ENCODE assay signal across 8 mouse cellular contexts in genomic region chr9:110118249-110118648, GRCm38 (mm10). TPM values are rescaled to one million over a fixed set of nuclear protein-coding genes. Genes with fewer than 3 reads are reported as not detected.
A peak's percentile ranks its signal among the peaks of the same experiment; 100 is the strongest.
DNase-seq lines count a peak whose midpoint lies in the region; ATAC-seq and TF ChIP-seq lines count a peak whose summit lies in the region.

No protein-coding gene starts in this region.

- peak overlapping the region; percentile 85 for H3K4me3 ChIP-seq in heart, embryonic 15.5 days
- peak overlapping the region; percentile 98 for H3K4me3 ChIP-seq in bone marrow, adult 2 months (replicated peaks; ENCODE audit: control insufficient read depth, low read depth, low read length)
- H3K4me3 ChIP-seq in hindbrain, embryonic 15.5 days: peak overlapping the region; percentile 91
- H3K4me3 ChIP-seq in midbrain, embryonic 11.5 days (ENCODE audit: low read depth, low read length): peak overlapping the region; percentile 74

- H3K4me1 ChIP-seq in heart, embryonic 15.5 days (replicated peaks): peaks cover 19% of the 10 kb centered on the region
- H3K4me1 ChIP-seq in bone marrow, adult 2 months (ENCODE audit: control insufficient read depth, insufficient read depth, low read length): peaks cover 1% of the 10 kb centered on the region; the same call in 1 of the 2 replicates
- H3K4me1 ChIP-seq in hindbrain, embryonic 15.5 days (replicated peaks): peaks cover 24% of the 10 kb centered on the region
- H3K4me1 ChIP-seq in midbrain, embryonic 11.5 days (ENCODE audit: control insufficient read depth, insufficient read depth, low read length): peaks cover 10% of the 10 kb centered on the region

- H3K27ac ChIP-seq in heart, embryonic 15.5 days: no peak overlapping the region
- no peak overlapping the region for H3K27ac ChIP-seq in bone marrow, adult 2 months (ENCODE audit: control insufficient read depth, insufficient read depth, low read depth, low read length, poor library complexity)
- peak overlapping the region; percentile 96; the same call in 1 of the 2 replicates for H3K27ac ChIP-seq in hindbrain, embryonic 15.5 days (replicated peaks)
- H3K27ac ChIP-seq in midbrain, embryonic 11.5 days (ENCODE audit: low read depth, low read length): no peak overlapping the region

- H3K9me3 ChIP-seq in heart, embryonic 15.5 days (replicated peaks): no peaks in the 10 kb centered on the region
- no peaks in the 10 kb centered on the region for H3K9me3 ChIP-seq in hindbrain, embryonic 15.5 days
- H3K9me3 ChIP-seq in midbrain, embryonic 11.5 days (ENCODE audit: control insufficient read depth, low read length): no peaks in the 10 kb centered on the region

- H3K9ac ChIP-seq in heart, embryonic 15.5 days: peak overlapping the region; percentile 91
- peak overlapping the region; percentile 82 for H3K9ac ChIP-seq in hindbrain, embryonic 15.5 days
- H3K9ac ChIP-seq in midbrain, embryonic 11.5 days (ENCODE audit: low read length): peak overlapping the region; percentile 96

- no peak for DNase-seq in heart, postnatal 25 days (ENCODE audit: low spot score)
- DNase-seq in midbrain, embryonic 11.5 days (ENCODE audit: low spot score, missing footprints): no peak
- no peak for DNase-seq in retina, postnatal 1 day
- DNase-seq in layer of hippocampus, postnatal 36 days: no peak
- DNase-seq in adrenal gland, postnatal 14 days: no peak

- no peak for ATAC-seq in heart, embryonic 15.5 days (replicated peaks; ENCODE audit: insufficient number of reproducible peaks, insufficient read depth, low FRiP score, low read depth)
- no peak for ATAC-seq in hindbrain, embryonic 15.5 days (ENCODE audit: low FRiP score, low read depth)
- ATAC-seq in midbrain, embryonic 11.5 days (ENCODE audit: low FRiP score): no peak

- 53% methylated on average over 1 of the region's 1 CpGs for WGBS in heart, embryonic 15.5 days
- 41% methylated on average over 1 of the region's 1 CpGs for WGBS in bone marrow, adult 2 months
- WGBS in hindbrain, embryonic 15.5 days: 34% methylated on average over 1 of the region's 1 CpGs
- 51% methylated on average over 1 of the region's 1 CpGs for WGBS in midbrain, embryonic 11.5 days

- no peaks in the 10 kb centered on the region for H3K27me3 ChIP-seq in heart, embryonic 15.5 days
- no peaks in the 10 kb centered on the region for H3K27me3 ChIP-seq in hindbrain, embryonic 15.5 days
- H3K27me3 ChIP-seq in midbrain, embryonic 11.5 days (ENCODE audit: control insufficient read depth, insufficient read depth, low read length): no peaks in the 10 kb centered on the region

- peaks cover 8% of the 10 kb centered on the region for H3K36me3 ChIP-seq in heart, embryonic 15.5 days
- H3K36me3 ChIP-seq in hindbrain, embryonic 15.5 days: peaks cover 16% of the 10 kb centered on the region
- 0 out of 2 replicates have a peak, but pooled peaks cover under 1% of the 10 kb centered on the region for H3K36me3 ChIP-seq in midbrain, embryonic 11.5 days (ENCODE audit: control insufficient read depth, insufficient read depth, low read length)

- intact Hi-C loops in heart, postnatal 25 days (cut with DNase I): no loop called here

- peak overlapping the region; percentile 83 for H3K4me2 ChIP-seq in heart, embryonic 15.5 days
- peak overlapping the region; percentile 68 for H3K4me2 ChIP-seq in hindbrain, embryonic 15.5 days
- peak overlapping the region; percentile 84 for H3K4me2 ChIP-seq in midbrain, embryonic 11.5 days

- TF ChIP-seq POLR2A in bone marrow, adult 2 months (IDR thresholded peaks at IDR 0.05; ENCODE audit: borderline replicate concordance, control insufficient read depth, low read depth, low read length): no peak

- TF ChIP-seq CTCF in bone marrow, adult 2 months (IDR thresholded peaks at IDR 0.05; ENCODE audit: control insufficient read depth, insufficient read depth, low read length): no peak

RNA-seq across cellular contexts. Expression of gene Dhx30, which starts 0.6 kb away (rescaled TPM):
- 83.5 and 92.4 TPM in 2 replicates for polyA plus RNA-seq in heart, embryonic 15.5 days (2015; fragmentation: Nextera tagmentation; extraction: Ambion mirVana)
- total RNA-seq in heart, postnatal 25 days (2021): 10 to 100 TPM; 62.2 to 63.5 TPM
- 65.7 and 70.2 TPM in 2 replicates for polyA plus RNA-seq in bone marrow, adult 2 months (2011; ENCODE audit: insufficient read depth, insufficient read length, low replicate concordance, missing spikeins)
- polyA plus RNA-seq in hindbrain, embryonic 15.5 days (2015; fragmentation: Nextera tagmentation; extraction: Ambion mirVana): 168 and 179 TPM in 2 replicates
- 161 and 164 TPM in 2 replicates for polyA plus RNA-seq in midbrain, embryonic 11.5 days (2014; fragmentation: Nextera tagmentation; extraction: Ambion mirVana)
- 100 to 1,000 TPM; 154 to 159 TPM for total RNA-seq in layer of hippocampus, postnatal 36 days (2021)
- 82.6 and 95.2 TPM in 2 replicates for total RNA-seq in adrenal gland, postnatal 14 days (2021)

RNA-seq across cellular contexts. Expression of gene Smarcc1, which starts 0.7 kb away (rescaled TPM):
- 56.6 and 70.7 TPM in 2 replicates for polyA plus RNA-seq in heart, embryonic 15.5 days (2015; fragmentation: Nextera tagmentation; extraction: Ambion mirVana)
- total RNA-seq in heart, postnatal 25 days (2021): 10 to 100 TPM; 22.8 to 26.0 TPM
- 25.1 and 41.4 TPM in 2 replicates for polyA plus RNA-seq in bone marrow, adult 2 months (2011; ENCODE audit: insufficient read depth, insufficient read length, low replicate concordance, missing spikeins)
- polyA plus RNA-seq in hindbrain, embryonic 15.5 days (2015; fragmentation: Nextera tagmentation; extraction: Ambion mirVana): 92.4 and 95.1 TPM in 2 replicates
- 146 and 160 TPM in 2 replicates for polyA plus RNA-seq in midbrain, embryonic 11.5 days (2014; fragmentation: Nextera tagmentation; extraction: Ambion mirVana)
- total RNA-seq in layer of hippocampus, postnatal 36 days (2021): 10 to 100 TPM; 60.7 to 67.9 TPM
- 55.9 and 57.0 TPM in 2 replicates for total RNA-seq in adrenal gland, postnatal 14 days (2021)
